ENCODE assay signal across 8 mouse cellular contexts in genomic region chr1:134092852-134093770, GRCm38 (mm10). TPM values are rescaled to one million over a fixed set of nuclear protein-coding genes. Genes with fewer than 3 reads are reported as not detected.
DNase-seq lines count a peak whose midpoint lies in the region; ATAC-seq and TF ChIP-seq lines count a peak whose summit lies in the region.

No protein-coding gene starts in this region.

- peak; percentile 89 for DNase-seq in CH12.LX (ENCODE audit: extremely low read depth)
- peak; percentile 93 for DNase-seq in c-Kit-positive CD71-positive TER-119-negative erythroid progenitor cells, embryonic 14.5 days (ENCODE audit: low read depth)
- DNase-seq in heart, postnatal 0 days (ENCODE audit: low spot score) = peak; percentile 94
- DNase-seq in kidney, postnatal 4 days = peak; percentile 92 to 96
- DNase-seq in stomach, postnatal 0 days (ENCODE audit: low spot score) = peak; percentile 96

- peak; percentile 83 for ATAC-seq in forebrain, embryonic 12.5 days (ENCODE audit: low FRiP score)
- peak; percentile 93 for ATAC-seq in heart, postnatal 0 days (ENCODE audit: insufficient read depth, low read depth)
- peak; percentile 96 for ATAC-seq in liver, embryonic 16.5 days (ENCODE audit: low read depth)
- ATAC-seq in neural tube, embryonic 12.5 days (ENCODE audit: low FRiP score, low read depth) = peak; percentile 70
- ATAC-seq in stomach, postnatal 0 days (ENCODE audit: low FRiP score, low TSS enrichment) = peak; percentile 89

- TF ChIP-seq CTCF in CH12.LX (conservative IDR thresholded peaks at IDR 0.05 in 1 of 2, IDR thresholded peaks at IDR 0.05 in 1 of 2; ENCODE audit: low read depth in 2 of 2, low read length in 2 of 2) = no peak
- TF ChIP-seq CTCF in heart, postnatal 0 days (IDR thresholded peaks at IDR 0.05; ENCODE audit: low read depth) = no peak
- peak; percentile 13; the same call in 1 of the 2 replicates for TF ChIP-seq CTCF in stomach, postnatal 0 days (IDR thresholded peaks at IDR 0.05; ENCODE audit: low read depth)

- peak overlapping the region; percentile 82 for H3K27ac ChIP-seq in CH12.LX (ENCODE audit: insufficient read depth, low read depth)
- peak overlapping the region; percentile 80 for H3K27ac ChIP-seq in forebrain, embryonic 12.5 days
- H3K27ac ChIP-seq in heart, postnatal 0 days (ENCODE audit: low read depth) = peak overlapping the region; percentile 95
- peak overlapping the region; percentile 99 for H3K27ac ChIP-seq in liver, embryonic 16.5 days (ENCODE audit: low read length)
- H3K27ac ChIP-seq in neural tube, embryonic 12.5 days = peak overlapping the region; percentile 66
- H3K27ac ChIP-seq in stomach, postnatal 0 days (replicated peaks) = peak overlapping the region; percentile 98

- dilution Hi-C loops in CH12.LX (cut with MboI; ENCODE audit: extremely low pct_ligation_motif_present, extremely low pct_unique_long_range_greater_than_20kb, low sequenced_read_pairs) = no loop called here

- no peaks in the 10 kb centered on the region for H3K36me3 ChIP-seq in CH12.LX (replicated peaks in 1 of 2; ENCODE audit: control insufficient read depth in 1 of 2, insufficient read depth in 1 of 2, low read length in 1 of 2)
- no peaks in the 10 kb centered on the region for H3K36me3 ChIP-seq in forebrain, embryonic 12.5 days (replicated peaks)
- H3K36me3 ChIP-seq in heart, postnatal 0 days (replicated peaks; ENCODE audit: control insufficient read depth, insufficient read depth, low read length) = no peaks in the 10 kb centered on the region
- no peaks in the 10 kb centered on the region for H3K36me3 ChIP-seq in liver, embryonic 16.5 days (ENCODE audit: control insufficient read depth, insufficient read depth)
- no peaks in the 10 kb centered on the region for H3K36me3 ChIP-seq in neural tube, embryonic 12.5 days
- no peaks in the 10 kb centered on the region for H3K36me3 ChIP-seq in stomach, postnatal 0 days (ENCODE audit: control insufficient read depth, insufficient read depth, low read length)

- in situ Hi-C loops in CH12.LX (cut with MboI; ENCODE audit: low pct_ligation_motif_present, low pct_unique_long_range_greater_than_20kb, low sequenced_read_pairs) = no loop called here

- 3% methylated on average over 43 of the region's 43 CpGs for WGBS in forebrain, embryonic 12.5 days
- WGBS in heart, postnatal 0 days = 2% methylated on average over 43 of the region's 43 CpGs
- WGBS in liver, embryonic 16.5 days (ENCODE audit: insufficient replicate concordance) = 2% methylated on average over 43 of the region's 43 CpGs
- WGBS in neural tube, embryonic 12.5 days = 3% methylated on average over 43 of the region's 43 CpGs
- under 1% methylated on average over 43 of the region's 43 CpGs for WGBS in stomach, postnatal 0 days

- peak overlapping the region; percentile 83 for H3K4me2 ChIP-seq in CH12.LX (ENCODE audit: insufficient read depth, low read depth, poor library complexity, severe bottlenecking)
- peak overlapping the region; percentile 78 for H3K4me2 ChIP-seq in forebrain, embryonic 12.5 days
- H3K4me2 ChIP-seq in heart, postnatal 0 days (ENCODE audit: low read depth, low read length) = peak overlapping the region; percentile 58
- H3K4me2 ChIP-seq in liver, embryonic 16.5 days (ENCODE audit: low read depth, low read length) = peak overlapping the region; percentile 95
- H3K4me2 ChIP-seq in neural tube, embryonic 12.5 days (replicated peaks) = peak overlapping the region; percentile 68
- peak overlapping the region; percentile 74 for H3K4me2 ChIP-seq in stomach, postnatal 0 days (replicated peaks; ENCODE audit: low read depth)

- H3K27me3 ChIP-seq in CH12.LX (replicated peaks) = peaks cover 49% of the 10 kb centered on the region
- 0 out of 2 replicates have a peak, but pooled peaks cover 6% of the 10 kb centered on the region for H3K27me3 ChIP-seq in forebrain, embryonic 12.5 days
- no peaks in the 10 kb centered on the region for H3K27me3 ChIP-seq in heart, postnatal 0 days (ENCODE audit: control insufficient read depth, insufficient read depth, low read length)
- H3K27me3 ChIP-seq in liver, embryonic 16.5 days (ENCODE audit: control insufficient read depth, insufficient read depth, low read depth, low read length) = no peaks in the 10 kb centered on the region
- H3K27me3 ChIP-seq in neural tube, embryonic 12.5 days (replicated peaks) = no peaks in the 10 kb centered on the region
- no peaks in the 10 kb centered on the region for H3K27me3 ChIP-seq in stomach, postnatal 0 days (ENCODE audit: control insufficient read depth, insufficient read depth, low read length)

- peak; percentile 83 for TF ChIP-seq EP300 in CH12.LX (IDR thresholded peaks at IDR 0.05; ENCODE audit: low read length)
- TF ChIP-seq EP300 in heart, postnatal 0 days (IDR thresholded peaks at IDR 0.05; ENCODE audit: low read depth) = peak; percentile 91
- peak; percentile 93 for TF ChIP-seq EP300 in stomach, postnatal 0 days (optimal IDR thresholded peaks at IDR 0.05)

- no peak for TF ChIP-seq RAD21 in CH12.LX (IDR thresholded peaks at IDR 0.05; ENCODE audit: low read depth, low read length)

- peak; percentile 57 for TF ChIP-seq POLR2A in CH12.LX (IDR thresholded peaks at IDR 0.05; ENCODE audit: low read depth, low read length)

- peak overlapping the region; percentile 37 for H3K9ac ChIP-seq in CH12.LX (ENCODE audit: insufficient read depth, low read depth)
- peak overlapping the region; percentile 61 for H3K9ac ChIP-seq in forebrain, embryonic 12.5 days
- peak overlapping the region; percentile 18; the same call in 1 of the 2 replicates for H3K9ac ChIP-seq in heart, postnatal 0 days (replicated peaks; ENCODE audit: low read depth, low read length)
- peak overlapping the region; percentile 91 for H3K9ac ChIP-seq in liver, embryonic 16.5 days (ENCODE audit: low read depth, low read length)
- H3K9ac ChIP-seq in neural tube, embryonic 12.5 days = peak overlapping the region; percentile 52
- peak overlapping the region; percentile 71 for H3K9ac ChIP-seq in stomach, postnatal 0 days (ENCODE audit: low read length)

- H3K4me3 ChIP-seq in CH12.LX (replicated peaks in 1 of 3; ENCODE audit: low read depth in 2 of 3, low read length in 2 of 3, poor library complexity in 1 of 3) = peak overlapping the region; percentile 19 to 56 (median 48)
- peak overlapping the region; percentile 44 for H3K4me3 ChIP-seq in forebrain, embryonic 12.5 days (replicated peaks)
- peak overlapping the region; percentile 31 for H3K4me3 ChIP-seq in heart, postnatal 0 days (ENCODE audit: low read depth, low read length)
- peak overlapping the region; percentile 70 for H3K4me3 ChIP-seq in liver, embryonic 16.5 days (ENCODE audit: low read depth, low read length)
- peak overlapping the region; percentile 37 for H3K4me3 ChIP-seq in neural tube, embryonic 12.5 days
- H3K4me3 ChIP-seq in stomach, postnatal 0 days (ENCODE audit: low read depth, low read length) = peak overlapping the region; percentile 39

- no peaks in the 10 kb centered on the region for H3K79me2 ChIP-seq in CH12.LX (replicated peaks; ENCODE audit: control insufficient read depth, extremely low read depth, insufficient read depth, poor library complexity, severe bottlenecking)

- peaks cover 18 to 35% of the 10 kb centered on the region in 2 experiments for H3K4me1 ChIP-seq in CH12.LX (ENCODE audit: control insufficient read depth in 1 of 2, insufficient read depth in 2 of 2)
- H3K4me1 ChIP-seq in forebrain, embryonic 12.5 days = peaks cover 62% of the 10 kb centered on the region
- H3K4me1 ChIP-seq in heart, postnatal 0 days (ENCODE audit: control insufficient read depth, insufficient read depth) = peaks cover 46% of the 10 kb centered on the region
- peaks cover 78% of the 10 kb centered on the region for H3K4me1 ChIP-seq in liver, embryonic 16.5 days (ENCODE audit: control insufficient read depth, low read depth, low read length)
- H3K4me1 ChIP-seq in neural tube, embryonic 12.5 days = peaks cover 60% of the 10 kb centered on the region
- peaks cover 42% of the 10 kb centered on the region for H3K4me1 ChIP-seq in stomach, postnatal 0 days (replicated peaks; ENCODE audit: control insufficient read depth, insufficient read depth)

- H3K9me3 ChIP-seq in CH12.LX (replicated peaks; ENCODE audit: low read length) = no peaks in the 10 kb centered on the region
- no peaks in the 10 kb centered on the region for H3K9me3 ChIP-seq in forebrain, embryonic 12.5 days
- H3K9me3 ChIP-seq in heart, postnatal 0 days (replicated peaks; ENCODE audit: control insufficient read depth, low read length) = no peaks in the 10 kb centered on the region
- no peaks in the 10 kb centered on the region for H3K9me3 ChIP-seq in liver, embryonic 16.5 days (replicated peaks; ENCODE audit: control insufficient read depth, low read length)
- no peaks in the 10 kb centered on the region for H3K9me3 ChIP-seq in neural tube, embryonic 12.5 days
- no peaks in the 10 kb centered on the region for H3K9me3 ChIP-seq in stomach, postnatal 0 days (ENCODE audit: control insufficient read depth, low read length)

RNA-seq across cellular contexts. Expression of gene Btg2, which starts 14.2 kb away (rescaled TPM):
- total RNA-seq in CH12.LX (2012; rRNA removed) (11.6 and 14.4 TPM in 2 replicates), CH12.LX (2014; rRNA removed) (14.8 and 19.7 TPM in 2 replicates)
- 6.9 and 7.2 TPM in 2 replicates for polyA plus RNA-seq in CH12.LX (2012; ENCODE audit: insufficient read length, low read depth)
- 128 and 135 TPM in 2 replicates for polyA plus RNA-seq in forebrain, embryonic 12.5 days (2016; fragmentation: Nextera tagmentation; extraction: Ambion mirVana)
- total RNA-seq in heart, postnatal 0 days (2014; rRNA removed; ENCODE audit: low replicate concordance) = 46.8 and 52.9 TPM in 2 replicates
- 27.4 and 33.7 TPM in 2 replicates for polyA plus RNA-seq in heart, postnatal 0 days (2015; fragmentation: Nextera tagmentation; extraction: Ambion mirVana)
- polyA plus RNA-seq in liver, embryonic 16.5 days (2015; fragmentation: Nextera tagmentation; extraction: Ambion mirVana) = 107 and 109 TPM in 2 replicates
- 114 and 120 TPM in 2 replicates for polyA plus RNA-seq in neural tube, embryonic 12.5 days (2016; fragmentation: Nextera tagmentation; extraction: Ambion mirVana)
- polyA plus RNA-seq in stomach, postnatal 0 days (2015; fragmentation: Nextera tagmentation; extraction: Ambion mirVana) = 85.9 and 96.8 TPM in 2 replicates

RNA-seq across cellular contexts. Expression of gene Chit1, which starts 17.9 kb away (rescaled TPM):
- 0.25 and 0.71 TPM in 2 replicates for total RNA-seq in CH12.LX (2012; rRNA removed)
- 0.28 and 0.47 TPM in 2 replicates for total RNA-seq in CH12.LX (2014; rRNA removed)
- polyA plus RNA-seq in CH12.LX (2012; ENCODE audit: insufficient read length, low read depth) = 0.18 and 0.36 TPM in 2 replicates
- polyA plus RNA-seq in forebrain, embryonic 12.5 days (2016; fragmentation: Nextera tagmentation; extraction: Ambion mirVana) = not detected in 2 replicates
- 0.76 and 1.5 TPM in 2 replicates for total RNA-seq in heart, postnatal 0 days (2014; rRNA removed; ENCODE audit: low replicate concordance)
- polyA plus RNA-seq in heart, postnatal 0 days (2015; fragmentation: Nextera tagmentation; extraction: Ambion mirVana) = 0.19 and 0.30 TPM in 2 replicates
- polyA plus RNA-seq in liver, embryonic 16.5 days (2015; fragmentation: Nextera tagmentation; extraction: Ambion mirVana) = 0.19 and 0.20 TPM in 2 replicates
- 0.15 and 0.38 TPM in 2 replicates for polyA plus RNA-seq in neural tube, embryonic 12.5 days (2016; fragmentation: Nextera tagmentation; extraction: Ambion mirVana)
- 38.5 and 45.1 TPM in 2 replicates for polyA plus RNA-seq in stomach, postnatal 0 days (2015; fragmentation: Nextera tagmentation; extraction: Ambion mirVana)

RNA-seq across cellular contexts. Expression of gene Fmod, which starts 56.1 kb away (rescaled TPM):
- total RNA-seq in CH12.LX (2012; rRNA removed) (not detected in 2 replicates), CH12.LX (2014; rRNA removed) (not detected in 2 replicates)
- polyA plus RNA-seq in CH12.LX (2012; ENCODE audit: insufficient read length, low read depth) = not detected in 2 replicates
- polyA plus RNA-seq in forebrain, embryonic 12.5 days (2016; fragmentation: Nextera tagmentation; extraction: Ambion mirVana) = 2.2 and 3.3 TPM in 2 replicates
- 11.2 and 12.5 TPM in 2 replicates for total RNA-seq in heart, postnatal 0 days (2014; rRNA removed; ENCODE audit: low replicate concordance)
- polyA plus RNA-seq in heart, postnatal 0 days (2015; fragmentation: Nextera tagmentation; extraction: Ambion mirVana) = 7.7 and 8.9 TPM in 2 replicates
- polyA plus RNA-seq in liver, embryonic 16.5 days (2015; fragmentation: Nextera tagmentation; extraction: Ambion mirVana) = 2.2 and 3.3 TPM in 2 replicates
- polyA plus RNA-seq in neural tube, embryonic 12.5 days (2016; fragmentation: Nextera tagmentation; extraction: Ambion mirVana) = 16.8 and 20.5 TPM in 2 replicates
- polyA plus RNA-seq in stomach, postnatal 0 days (2015; fragmentation: Nextera tagmentation; extraction: Ambion mirVana) = 7.9 and 9.0 TPM in 2 replicates

Comparison
In these comparisons a context has a peak if more than half of its experiments do, and no peak if none do; other contexts are left out.
1. Peak in every context shown above with its lines: DNase-seq, ATAC-seq, H3K4me3 ChIP-seq and H3K27ac ChIP-seq.
2. H3K9ac ChIP-seq: peak in every context shown above with its lines; median percentile 91 in liver, embryonic 16.5 days; 71 in stomach, postnatal 0 days; 61 in forebrain, embryonic 12.5 days; 52 in neural tube, embryonic 12.5 days; 37 in CH12.LX; 18 in heart, postnatal 0 days.
3. RNA of gene Chit1, which starts 17.9 kb away (polyA plus RNA-seq): 38.5 to 45.1 TPM in stomach, postnatal 0 days; 0.18 to 0.36 TPM in CH12.LX, 0.19 to 0.30 TPM in heart, postnatal 0 days, 0.19 to 0.20 TPM in liver, embryonic 16.5 days, 0.15 to 0.38 TPM in neural tube, embryonic 12.5 days and not detected in forebrain, embryonic 12.5 days; every median in the first group is over 10 times any median in the second.